Mouse (Mus musculus) central nervous system, embryonic 14 days (tissue): ENCODE data around the gene Tex26. TPM values are rescaled to one million over a fixed set of nuclear protein-coding genes. Genes with fewer than 3 reads are reported as not detected.

Experiments used
- polyA plus RNA-seq: library from polyadenylated mRNA; depleted of rRNA; stranded (reverse); fragments of >200 nt; gene quantifications from 2 replicates; pipeline ENCODE4 v1.2.3, GENCODE M21; 2012; rRNA removed

The Tex26 gene
- polyA plus RNA-seq, result 1.2 and 1.7 TPM in 2 replicates

GRCm38 (mm10) chr5:149439531-149440179 is at the start of gene Tex26:
Gene Tex26 (plus strand): TSS chr5:149439660.

GRCm38 (mm10) chr5:149411509-149412193 is 27.8 kb upstream of the Tex26 start, which contains the start of gene Medag:
Gene Medag (plus strand): TSS chr5:149411749.

Other genes with a start within 250 kb of the Tex26 start
- gene Alox5ap, start 174.9 kb upstream of the Tex26 start, polyA plus RNA-seq, result 16.3 and 16.7 TPM in 2 replicates
- 1.9 and 3.0 TPM in 2 replicates for gene Medag, start 27.9 kb upstream of the Tex26 start, polyA plus RNA-seq
- 0.34 and 0.65 TPM in 2 replicates for gene Wdr95, start 89.0 kb downstream of the Tex26 start, polyA plus RNA-seq
- 93.2 and 107 TPM in 2 replicates for gene Hsph1, start 196.7 kb downstream of the Tex26 start, polyA plus RNA-seq
- gene B3glct, start 238.6 kb downstream of the Tex26 start, polyA plus RNA-seq, result 18.8 and 20.1 TPM in 2 replicates